Mouse (Mus musculus) lung, embryonic 14.5 days (tissue): ENCODE measurements around the gene Ms4a14. TPM values are rescaled to one million over a fixed set of nuclear protein-coding genes. Genes with fewer than 3 reads are reported as not detected.
A peak's percentile ranks its signal among the peaks of the same experiment; 100 is the strongest.
"Not testable (repeated sequence)": the region's sequence is repeated elsewhere in the genome, so short reads cannot be mapped to it uniquely, and the experiment has no call there.

ENCODE experiments used
- ATAC-seq: fragments of 200-750 bp; cut with Nextera tagmentation; 2 replicates; pipeline ENCODE4 v1.8.0; 2017; ENCODE audit warnings: mild to moderate bottlenecking, moderate TSS enrichment, moderate library complexity; ENCODE audit not compliant: insufficient read depth
- DNase-seq: peaks from one replicate; pipeline ENCODE4 v3.0.0-alpha.2; 2015
- H3K27ac ChIP-seq: fragments of 300-500 bp; sonication (generic); 2 replicates; pipeline ENCODE4 v1.5.1; 2014; ENCODE audit warnings: low read depth, mild to moderate bottlenecking, moderate library complexity
- H3K27me3 ChIP-seq: fragments of 300-500 bp; sonication (generic); 2 replicates; pipeline ENCODE4 v1.6.1; 2014; ENCODE audit warnings: low read length, control low read depth; ENCODE audit not compliant: insufficient read depth
- H3K36me3 ChIP-seq: fragments of 300-500 bp; sonication (generic); 2 replicates; pipeline ENCODE4 v1.6.1; 2014; ENCODE audit warnings: control low read depth; ENCODE audit not compliant: insufficient read depth
- H3K4me1 ChIP-seq: fragments of 300-500 bp; sonication (generic); 2 replicates; pipeline ENCODE4 v1.6.1; 2014; ENCODE audit warnings: antibody characterized with exemption, control low read depth; ENCODE audit not compliant: insufficient read depth
- H3K4me2 ChIP-seq: fragments of 300-500 bp; sonication (generic); 2 replicates; pipeline ENCODE4 v1.6.1; 2014; ENCODE audit warnings: mild to moderate bottlenecking
- H3K4me3 ChIP-seq: fragments of 300-500 bp; sonication (generic); 2 replicates; pipeline ENCODE4 v1.5.1; 2014; ENCODE audit warnings: low read depth, low read length
- H3K9ac ChIP-seq: fragments of 300-500 bp; sonication (generic); 2 replicates; pipeline ENCODE4 v1.6.1; 2014
- H3K9me3 ChIP-seq: fragments of 300-500 bp; sonication (generic); 2 replicates; pipeline ENCODE4 v1.6.1; 2016; ENCODE audit warnings: low read depth, low read length, control low read depth
- CTCF ChIP-seq: IDR thresholded peaks from 2 replicates; pipeline ENCODE4 v1.5.1; 2016; ENCODE audit warnings: antibody characterized with exemption, low read depth
- WGBS: fragments of 180-500 bp; shearing (Covaris S2); extraction: QIAGEN DNeasy Blood & Tissue Kit; methylation state at CpG from one replicate; pipeline ENCODE4 v1.1.7; 2014; 5-methylcytosine and 5-hydroxymethylcytosine counted together
- polyA plus RNA-seq: library from polyadenylated mRNA; unstranded; fragments of >200 nt; fragmentation: Nextera tagmentation; extraction: Ambion mirVana; gene quantifications from 2 replicates; pipeline ENCODE4 v1.2.1, GENCODE M21; 2014

Gene Ms4a14
- polyA plus RNA-seq, 1 experiment from 2014 or later: not detected

DNA sequence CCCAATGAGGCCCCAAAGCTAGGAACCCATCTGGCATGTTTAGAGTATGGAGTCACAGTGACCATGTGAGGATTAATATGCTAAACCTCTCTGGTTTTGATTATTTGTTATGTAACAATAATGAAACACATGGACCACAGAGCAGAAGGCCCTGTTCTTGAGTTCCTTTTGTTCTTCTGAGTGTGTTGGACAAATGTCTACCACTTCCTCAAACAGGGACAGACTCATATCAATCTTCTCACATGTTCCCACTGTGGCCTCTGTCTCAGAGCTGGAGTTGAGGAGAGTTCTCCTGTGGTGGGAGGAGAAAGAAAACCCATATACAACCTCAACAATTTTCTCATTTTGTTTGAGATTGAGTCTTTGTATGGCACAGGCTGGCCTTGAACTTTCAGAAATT is 28.9 kb upstream of the Ms4a14 start:
- H3K9ac ChIP-seq: no peak overlapping the region
- H3K36me3 ChIP-seq: no peaks in the 10 kb centered on the region
- H3K9me3 ChIP-seq: no peaks in the 10 kb centered on the region
- H3K4me1 ChIP-seq: no peaks in the 10 kb centered on the region
- DNase-seq: no peak
- no peak overlapping the region for H3K27ac ChIP-seq
- H3K4me3 ChIP-seq: no peak overlapping the region
- no peak overlapping the region for H3K4me2 ChIP-seq
- no peak for TF ChIP-seq CTCF
- no peak for ATAC-seq
- no peaks in the 10 kb centered on the region for H3K27me3 ChIP-seq

DNA sequence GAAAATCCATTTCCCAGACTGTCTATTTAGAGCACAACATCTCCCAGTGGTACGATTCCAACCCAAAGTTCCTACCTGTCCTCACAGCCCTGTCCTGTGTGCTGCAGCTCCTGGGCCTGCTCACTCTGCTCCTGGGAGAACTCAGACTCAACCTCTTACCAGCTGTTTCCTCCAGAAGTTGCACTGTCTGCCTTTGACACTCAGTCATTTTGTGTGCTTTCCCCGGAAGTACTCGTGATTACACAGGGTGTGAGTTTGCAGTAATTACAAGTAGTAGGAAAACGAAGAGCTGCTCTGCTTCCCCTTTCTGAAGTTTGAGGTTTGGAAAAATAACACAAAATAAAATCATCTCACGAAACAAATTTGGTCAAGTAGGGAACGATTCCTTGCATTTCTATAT is 21.7 kb upstream of the Ms4a14 start, which contains the start of gene Ms4a7:
Ms4a7 (minus strand) TSS at position 215 of the 400 bp plus-strand sequence.
- Histone ChIP-seq H3K27me3 (no peaks in the 10 kb centered on the region), H3K4me3 (no peak within 1 kb of the TSS), H3K4me2 (no peak within 1 kb of the TSS), H3K36me3 (no peaks in the 10 kb centered on the region), H3K27ac (no peak within 1 kb of the TSS), H3K4me1 (no peaks in the 10 kb centered on the region), H3K9ac (no peak within 1 kb of the TSS), H3K9me3 (no peaks in the 10 kb centered on the region)
- ATAC-seq: no peak
- 86% methylated on average over 6 of the region's 6 CpGs for WGBS
- no peak for TF ChIP-seq CTCF
- DNase-seq: no peak

GRCm38 (mm10) chr19:11321123-11321522 is 6.9 kb upstream of the Ms4a14 start:
- no peaks in the 10 kb centered on the region for H3K4me1 ChIP-seq
- ATAC-seq (no peak), DNase-seq (peak; percentile 2)
- H3K27me3 ChIP-seq: no peaks in the 10 kb centered on the region
- TF ChIP-seq CTCF: no peak
- H3K9me3 ChIP-seq: no peaks in the 10 kb centered on the region
- no peak overlapping the region for H3K27ac ChIP-seq
- H3K36me3 ChIP-seq: no peaks in the 10 kb centered on the region
- H3K4me2 ChIP-seq: no peak overlapping the region
- no peak overlapping the region for H3K4me3 ChIP-seq
- WGBS: 49% methylated on average over 1 of the region's 1 CpGs
- no peak overlapping the region for H3K9ac ChIP-seq

DNA sequence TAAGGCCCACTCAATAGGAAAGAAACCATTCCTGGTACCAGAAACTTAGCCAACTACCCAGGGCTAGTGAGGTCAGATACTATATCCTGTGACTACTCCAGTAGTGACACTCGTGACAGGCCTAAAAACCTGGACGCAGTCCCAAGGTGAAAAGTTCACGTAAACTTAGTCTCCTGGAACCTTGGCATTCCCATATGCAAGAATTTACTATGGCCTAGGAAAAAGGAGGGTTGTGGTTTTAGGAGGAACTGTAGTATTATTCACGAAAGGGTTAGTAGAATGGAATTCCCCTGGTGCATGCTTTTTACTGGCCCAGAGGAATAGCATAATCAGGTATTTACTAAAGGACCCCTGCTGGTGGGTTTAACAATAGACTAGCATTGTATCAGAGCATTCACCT is 2.5 kb upstream of the Ms4a14 start:
- WGBS: 83% methylated on average over 4 of the region's 4 CpGs

DNA sequence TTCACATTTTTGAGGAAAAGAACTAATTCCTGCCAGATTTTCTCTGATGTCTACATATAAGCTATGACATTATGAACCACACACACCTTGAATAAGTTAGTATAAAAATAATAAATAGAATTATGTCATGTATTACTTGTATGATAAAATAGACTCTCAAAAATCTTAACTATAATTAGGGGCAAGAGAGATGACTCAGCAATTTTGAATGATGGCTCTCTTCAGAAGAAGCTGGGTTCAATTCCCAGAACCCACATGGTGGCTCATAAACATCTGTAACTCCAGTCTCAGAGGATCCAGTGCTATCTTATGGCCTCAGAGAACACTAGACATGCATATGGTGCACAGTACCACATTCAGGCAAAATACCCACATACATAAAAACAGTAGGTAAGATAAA is 5.4 kb downstream of the Ms4a14 start:
- TF ChIP-seq CTCF: no peak
- Histone ChIP-seq H3K4me3 (no peak overlapping the region), H3K27ac (no peak overlapping the region), H3K27me3 (no peaks in the 10 kb centered on the region), H3K36me3 (no peaks in the 10 kb centered on the region), H3K4me1 (no peaks in the 10 kb centered on the region), H3K9me3 (no peaks in the 10 kb centered on the region), H3K9ac (no peak overlapping the region), H3K4me2 (no peak overlapping the region)
- ATAC-seq (no peak), DNase-seq (no peak)

More for the DNA sequence above, 2.5 kb upstream of the Ms4a14 start:
- no peaks in the 10 kb centered on the region for H3K4me1 ChIP-seq
- TF ChIP-seq CTCF: no peak
- no peak overlapping the region for H3K4me3 ChIP-seq
- no peak for ATAC-seq
- H3K27ac ChIP-seq: no peak overlapping the region
- DNase-seq: no peak
- H3K4me2 ChIP-seq: no peak overlapping the region
- H3K27me3 ChIP-seq: no peaks in the 10 kb centered on the region
- no peaks in the 10 kb centered on the region for H3K36me3 ChIP-seq
- no peaks in the 10 kb centered on the region for H3K9me3 ChIP-seq
- H3K9ac ChIP-seq: no peak overlapping the region

DNA sequence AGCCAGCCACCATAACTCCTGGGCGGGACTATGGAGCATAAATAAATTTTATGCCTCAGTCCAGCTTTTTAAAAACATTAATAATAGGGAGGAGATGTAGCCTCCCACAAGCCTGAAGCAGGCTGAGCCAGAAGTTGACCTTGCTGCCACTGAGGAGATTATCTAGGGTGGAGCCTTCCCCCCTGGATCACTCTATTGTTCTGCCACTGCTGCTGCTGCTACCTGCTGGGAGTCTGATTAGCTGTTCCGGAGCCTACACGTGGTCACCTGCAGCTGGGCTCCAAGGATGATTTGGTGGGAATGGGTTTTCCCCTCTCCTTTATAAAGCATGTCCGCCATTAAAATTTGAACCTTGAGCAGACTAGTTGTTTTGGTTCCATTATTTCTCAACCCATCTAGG is 14.7 kb downstream of the Ms4a14 start:
- not testable (repeated sequence) for H3K4me2 ChIP-seq, DNase-seq, H3K27ac ChIP-seq, H3K27me3 ChIP-seq, ATAC-seq, H3K4me3 ChIP-seq, H3K9me3 ChIP-seq, H3K4me1 ChIP-seq, H3K9ac ChIP-seq, H3K36me3 ChIP-seq
- WGBS: 56% methylated on average over 4 of the region's 4 CpGs

- 61% methylated on average over 2 of the region's 2 CpGs for WGBS
Measured at GRCm38 (mm10) chr19:11298939-11299338, 15.3 kb downstream of the Ms4a14 start.

GRCm38 (mm10) chr19:11293616-11294015 is 20.6 kb downstream of the Ms4a14 start:
- H3K27me3 ChIP-seq, H3K27ac ChIP-seq, ATAC-seq, H3K4me3 ChIP-seq, H3K36me3 ChIP-seq, H3K9ac ChIP-seq, H3K4me1 ChIP-seq, H3K9me3 ChIP-seq: not testable (repeated sequence)
- DNase-seq: peak; percentile 3
- 15% methylated on average over 3 of the region's 3 CpGs for WGBS
- H3K4me2 ChIP-seq: peak overlapping the region; percentile 59

More at GRCm38 (mm10) chr19:11298939-11299338, 15.3 kb downstream of the Ms4a14 start:
- Histone ChIP-seq H3K36me3 (no peaks in the 10 kb centered on the region), H3K27ac (no peak overlapping the region), H3K9ac (no peak overlapping the region), H3K4me2 (no peak overlapping the region), H3K27me3 (no peaks in the 10 kb centered on the region), H3K4me3 (no peak overlapping the region), H3K9me3 (no peaks in the 10 kb centered on the region), H3K4me1 (no peaks in the 10 kb centered on the region)
- ATAC-seq (no peak), DNase-seq (no peak)
- no peak for TF ChIP-seq CTCF
